Mouse (Mus musculus): Measurements from ENCODE around the gene Htr3a.

Htr3a gene

DNA sequence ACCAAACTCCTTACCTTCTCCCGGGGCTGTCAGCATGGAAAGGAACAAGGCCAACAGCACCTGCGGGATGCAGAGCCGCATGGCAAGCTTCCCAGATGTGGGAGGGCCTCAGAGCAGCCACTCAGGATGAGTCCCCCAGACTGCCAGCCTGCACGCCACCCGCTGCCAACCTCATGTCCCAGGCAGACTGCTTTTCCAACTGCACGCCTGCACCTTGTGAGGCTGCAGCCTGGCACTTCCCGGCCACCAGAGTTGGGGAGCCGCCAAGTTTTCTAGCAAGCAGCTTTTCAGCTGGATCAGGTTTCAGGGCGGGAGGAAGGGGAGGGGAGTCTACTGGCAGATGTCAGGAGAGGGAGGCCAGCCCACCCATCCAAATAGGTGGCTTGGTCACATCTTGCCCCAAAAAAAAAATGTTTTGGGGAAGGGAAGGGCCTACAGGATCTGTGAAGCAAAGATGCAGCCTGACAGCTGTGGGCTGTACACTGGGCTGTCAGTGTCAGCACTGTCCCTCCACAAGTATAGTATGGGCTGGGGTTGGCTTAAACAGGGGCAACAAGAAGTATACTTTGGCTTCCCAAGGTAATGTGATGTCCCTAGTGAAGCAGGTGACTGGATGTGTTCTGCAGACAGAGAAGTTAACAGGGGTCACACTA is at the start of gene Htr3a:
Htr3a (minus strand) TSS at position 215 of the 653 bp plus-strand sequence.
- no peak for DNase-seq (ENCODE audit: low spot score)

DNA sequence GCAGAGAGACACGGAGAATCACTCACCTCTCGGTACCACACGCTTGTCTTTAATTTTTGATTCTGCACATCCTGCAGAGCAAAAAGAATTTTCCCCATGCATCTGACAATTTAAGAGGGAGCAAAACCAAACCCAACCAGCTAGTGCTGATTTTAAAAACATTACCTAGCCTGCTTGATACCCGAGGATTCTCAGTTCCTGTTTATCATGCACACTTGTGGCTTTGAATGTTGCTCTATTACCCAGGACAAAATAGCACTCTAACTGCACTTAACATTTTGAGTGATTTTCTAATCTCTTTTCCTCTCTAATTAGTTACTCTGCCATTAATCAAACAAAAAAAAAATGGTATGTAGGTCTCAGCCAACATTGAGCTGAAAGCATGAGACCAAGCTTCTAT is 36.7 kb upstream of the Htr3a start:
- no peak for DNase-seq (ENCODE audit: low spot score)

DNA sequence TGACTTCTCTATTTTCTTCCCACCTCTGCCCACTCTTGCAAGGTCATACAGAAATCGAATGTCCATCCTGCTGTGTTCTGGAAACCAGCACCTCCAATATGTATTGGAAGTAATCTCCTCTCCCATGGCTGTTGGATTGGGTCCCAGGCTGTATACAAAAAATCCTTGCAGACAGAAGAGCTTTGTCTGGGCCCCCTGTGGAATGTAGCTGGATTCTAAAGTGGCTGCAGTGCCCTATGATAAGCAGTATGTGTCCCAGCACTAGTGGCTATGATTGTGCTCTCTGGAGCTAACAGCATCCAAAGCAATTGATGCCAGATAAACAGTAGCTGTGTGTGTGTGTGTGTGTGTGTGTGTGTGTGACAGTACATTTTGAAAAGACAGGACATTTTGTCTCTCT is 31.4 kb upstream of the Htr3a start:
- DNase-seq (ENCODE audit: low spot score) = no peak

DNA sequence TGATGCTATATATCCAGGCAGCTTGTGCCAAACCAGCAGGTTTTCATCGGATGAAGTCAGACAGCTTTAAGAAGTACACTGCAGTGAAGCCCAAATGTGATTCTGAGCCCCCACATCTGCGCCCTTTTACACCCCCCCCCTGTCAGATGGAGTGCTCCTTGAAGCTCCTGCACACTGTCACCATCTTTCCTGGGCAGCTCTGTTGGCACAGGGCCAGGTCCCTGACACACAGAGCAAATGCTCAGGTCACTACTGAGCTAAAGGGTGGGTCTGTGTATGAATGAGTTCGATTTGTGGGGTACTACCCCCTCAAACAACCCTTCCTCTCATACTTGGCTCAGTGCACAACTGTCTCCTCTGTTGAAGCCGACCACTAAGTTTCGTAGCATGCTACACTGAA is 18.5 kb upstream of the Htr3a start:
- DNase-seq (ENCODE audit: low spot score) = no peak

DNA sequence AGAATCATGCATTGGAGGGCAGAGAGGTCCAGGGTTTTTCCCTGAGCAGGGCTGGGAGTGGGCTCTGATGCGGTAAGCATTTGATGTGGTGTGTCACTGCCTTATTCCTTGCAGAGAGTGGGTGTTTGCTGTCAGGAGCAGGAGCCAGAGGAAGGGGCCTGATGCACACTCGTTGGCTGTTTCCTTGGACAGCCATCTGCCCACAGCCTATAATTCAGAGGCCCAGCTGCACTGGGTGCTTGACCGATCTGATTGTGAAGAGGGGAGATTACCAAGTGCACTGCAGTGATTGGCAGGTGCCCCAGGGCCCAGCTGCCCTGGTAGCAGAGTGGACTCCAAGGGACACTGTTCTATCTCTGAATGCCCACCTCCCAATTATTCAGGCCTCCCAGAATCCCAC is 17.9 kb upstream of the Htr3a start:
- DNase-seq (ENCODE audit: low spot score) = no peak

DNA sequence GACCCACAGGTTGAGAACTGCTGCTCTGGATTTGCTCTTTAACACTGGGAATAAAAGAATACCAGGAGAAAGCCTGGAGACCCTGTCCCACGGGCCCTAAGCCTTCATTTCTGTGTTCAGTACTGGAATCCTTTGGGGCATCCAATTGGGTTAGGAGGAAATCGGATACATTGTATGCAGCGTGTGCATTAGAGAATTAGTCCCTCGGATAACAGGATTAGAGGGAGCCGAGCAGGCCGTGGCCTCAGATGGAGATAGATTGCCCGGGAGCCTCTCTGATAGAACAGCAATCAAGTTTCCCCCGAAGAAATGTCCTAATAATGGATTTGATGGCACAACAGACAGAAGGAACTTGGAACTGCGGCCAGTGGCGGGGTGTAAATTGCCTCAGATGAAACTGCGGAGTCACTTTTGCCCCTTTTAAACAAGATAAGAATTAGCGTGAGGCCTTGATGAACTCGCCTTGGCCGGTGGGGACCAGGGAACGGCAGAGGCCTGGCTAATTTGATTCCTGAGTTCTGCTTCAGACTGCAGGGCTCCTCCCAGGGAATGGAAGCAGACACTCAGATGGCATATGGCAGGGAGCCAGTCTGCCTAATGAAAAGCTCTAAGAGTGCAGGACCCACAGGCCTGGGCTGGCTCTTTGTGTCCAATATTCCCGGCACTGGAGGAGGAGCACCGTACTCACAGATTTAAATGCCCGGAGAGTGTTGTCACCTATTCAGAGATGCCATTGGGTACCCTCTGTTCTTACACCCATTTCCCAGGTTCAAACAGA is 5.3 kb upstream of the Htr3a start:
- DNase-seq (ENCODE audit: low spot score) = no peak

DNA sequence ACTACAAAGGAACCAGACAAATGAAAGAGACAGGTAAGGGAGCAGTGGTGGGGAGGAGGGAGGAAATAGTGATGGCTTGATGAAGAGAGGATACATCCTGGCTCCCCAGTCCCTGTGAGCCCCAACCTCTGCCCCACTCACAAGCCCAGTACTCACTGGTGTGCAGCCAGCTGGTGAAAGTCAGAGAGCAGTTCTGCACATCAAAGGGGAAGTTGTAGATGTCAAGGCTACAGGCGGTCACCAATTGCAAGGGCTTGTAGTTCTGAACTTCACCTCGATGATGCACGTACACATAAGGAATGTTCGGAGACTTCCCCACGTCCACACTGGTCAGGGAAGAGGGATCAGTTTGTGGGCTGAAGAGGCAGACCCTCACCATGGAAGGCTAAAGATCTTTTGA is 6.5 kb downstream of the Htr3a start:
- no peak for DNase-seq (ENCODE audit: low spot score)

DNA sequence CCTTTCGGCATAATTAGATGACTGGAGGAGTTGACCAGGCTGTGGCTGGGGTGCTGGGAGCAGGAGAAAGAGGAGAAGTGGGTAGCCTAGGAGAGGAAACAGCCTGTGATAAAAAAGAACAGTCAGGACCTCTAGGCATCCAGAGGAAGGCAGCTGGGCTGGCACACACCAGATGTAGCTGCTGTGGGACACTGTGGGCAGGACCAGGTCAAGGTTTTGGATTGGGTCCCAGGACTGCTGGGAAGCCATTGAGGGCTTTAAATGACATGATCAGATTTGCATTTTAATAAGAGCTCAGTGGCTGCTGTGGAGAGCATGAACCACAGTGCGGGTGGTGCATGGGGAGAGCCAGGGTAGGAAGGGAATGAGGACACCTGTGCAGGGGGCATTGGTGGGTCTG is 7.1 kb downstream of the Htr3a start:
- DNase-seq (ENCODE audit: low spot score) = no peak

DNA sequence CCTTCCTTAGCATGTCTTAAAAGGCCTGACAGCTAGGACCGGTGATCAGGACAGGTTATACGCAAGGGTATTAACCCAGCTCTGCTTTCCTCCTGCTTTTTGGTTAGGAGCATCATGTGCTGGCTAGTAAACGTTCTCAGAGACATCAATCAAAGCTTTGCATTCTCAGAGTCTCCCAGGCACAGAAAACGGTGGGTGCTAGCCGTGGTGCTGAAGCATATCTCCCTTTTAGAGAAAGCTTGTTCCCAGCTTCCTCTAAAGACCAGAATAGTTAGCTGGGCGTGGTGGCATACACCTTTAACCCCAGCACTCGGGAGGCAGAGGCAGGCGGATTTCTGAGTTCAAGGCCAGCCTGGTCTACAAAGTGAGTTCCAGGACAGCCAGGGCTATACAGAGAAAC is 12.3 kb downstream of the Htr3a start:
- DNase-seq (ENCODE audit: low spot score) = no peak

DNA sequence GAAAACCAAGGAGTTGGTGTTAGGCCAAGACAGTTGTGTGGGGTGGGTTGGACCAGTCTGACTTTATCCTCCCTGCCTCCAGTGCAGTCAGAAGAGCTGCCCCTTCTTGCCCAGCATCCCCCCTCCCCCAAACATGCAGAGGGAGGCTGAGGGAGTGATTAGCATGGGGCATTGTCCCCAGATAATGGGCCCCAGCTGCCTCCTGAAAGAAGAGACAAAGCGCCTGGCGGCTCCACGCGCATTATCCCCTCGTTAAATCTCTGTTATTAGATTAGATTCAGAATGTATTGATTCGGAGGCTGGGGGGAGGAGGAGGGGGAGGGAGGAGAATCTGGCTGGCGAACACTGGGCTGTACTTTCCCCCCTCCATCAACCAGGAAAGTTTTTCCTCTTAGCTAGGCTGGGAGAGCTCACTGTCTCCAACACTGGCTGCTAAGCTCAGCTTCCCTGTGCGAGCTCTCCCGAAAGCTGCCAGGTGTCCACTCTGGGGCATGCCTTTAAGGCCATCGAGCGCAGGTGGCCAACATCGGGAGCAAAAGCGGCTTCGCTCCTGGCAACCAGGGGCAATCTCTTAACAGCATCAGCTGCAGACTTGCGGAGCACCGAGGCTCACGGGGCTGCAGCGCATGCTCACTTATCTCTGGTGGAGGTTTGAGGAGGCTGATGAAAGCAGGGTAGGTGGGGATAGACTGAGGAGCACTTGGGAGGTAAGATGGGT is 14.9 kb downstream of the Htr3a start:
- DNase-seq (ENCODE audit: low spot score) = no peak

DNA sequence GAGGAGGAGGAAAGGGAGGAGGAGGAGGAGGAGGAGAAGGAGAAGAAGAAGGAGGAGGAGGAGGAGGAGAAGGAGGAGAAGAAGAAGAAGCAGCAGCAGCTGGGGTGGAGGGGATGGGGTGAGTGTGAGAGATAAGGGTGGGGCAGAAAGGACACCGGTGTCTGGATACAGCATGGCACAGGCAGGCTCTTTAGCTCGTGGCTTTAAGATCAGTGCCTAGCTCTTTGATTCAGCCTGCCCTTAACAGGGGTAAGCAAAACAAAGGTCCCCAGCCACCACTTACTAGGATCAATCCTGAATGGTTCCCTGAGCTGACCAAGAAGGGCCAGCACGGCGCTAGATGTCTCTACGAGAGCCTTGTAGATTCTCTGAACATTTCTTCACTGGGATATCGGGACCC is 16.1 kb downstream of the Htr3a start:
- DNase-seq (ENCODE audit: low spot score) = no peak

DNA sequence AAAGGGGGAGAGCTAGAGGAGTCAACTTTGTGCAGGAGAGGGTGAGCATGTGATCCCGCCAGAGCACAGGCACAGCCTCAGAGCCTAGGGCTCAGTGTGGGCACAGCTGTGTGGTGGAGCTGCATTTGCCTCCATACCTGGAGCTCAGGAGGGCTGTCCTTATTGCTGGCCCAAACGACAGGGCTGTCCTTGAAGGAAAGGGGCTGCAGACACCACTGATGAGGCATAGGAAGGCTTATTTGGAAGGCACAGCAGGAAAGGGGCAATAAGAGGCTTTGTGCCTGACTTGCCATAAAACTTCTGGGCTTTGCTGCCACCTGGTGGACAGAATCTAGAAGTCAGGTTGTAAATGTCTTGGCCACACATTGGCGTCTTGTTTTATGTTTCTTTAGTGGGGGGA is 16.9 kb downstream of the Htr3a start:
- DNase-seq (ENCODE audit: low spot score) = no peak

DNA sequence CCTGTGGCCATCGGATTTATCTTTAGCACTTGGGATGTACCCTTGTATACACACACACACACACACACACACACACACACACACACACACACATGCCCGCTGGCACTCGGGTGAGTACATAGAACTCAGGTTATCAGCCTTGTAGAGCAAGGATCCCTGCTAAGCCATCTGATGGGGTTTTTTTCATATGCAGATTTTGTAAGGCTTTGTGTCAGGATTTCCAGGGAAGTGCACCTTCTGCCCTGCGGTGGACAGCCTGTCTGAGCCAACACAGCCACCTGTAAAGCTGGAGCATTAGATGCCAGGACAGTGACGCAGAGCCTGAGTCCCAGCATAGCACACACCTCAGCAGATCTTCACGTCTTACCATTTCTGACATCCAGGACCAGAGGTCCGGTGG is 21.8 kb downstream of the Htr3a start:
- no peak for DNase-seq (ENCODE audit: low spot score)

DNA sequence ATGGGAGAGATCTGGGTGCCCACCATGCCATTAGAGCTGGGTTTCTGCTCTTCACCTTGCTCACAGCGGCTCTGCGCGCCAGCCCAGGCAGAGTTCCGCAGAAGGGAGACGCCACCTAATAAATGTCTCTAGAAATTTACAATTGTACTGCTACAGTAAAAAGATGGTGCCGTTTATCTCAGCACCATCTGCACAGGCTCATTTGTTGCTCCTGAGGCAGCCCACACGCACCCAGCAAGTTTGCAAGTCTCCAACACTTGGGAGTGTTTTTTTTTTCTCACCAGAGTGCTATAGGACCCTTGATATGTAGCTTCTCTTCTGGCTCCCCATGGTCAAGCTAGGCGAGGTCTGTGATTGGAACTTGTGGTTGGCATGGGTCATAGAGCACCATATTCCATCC is 38.0 kb downstream of the Htr3a start:
- no peak for DNase-seq (ENCODE audit: low spot score)

DNA sequence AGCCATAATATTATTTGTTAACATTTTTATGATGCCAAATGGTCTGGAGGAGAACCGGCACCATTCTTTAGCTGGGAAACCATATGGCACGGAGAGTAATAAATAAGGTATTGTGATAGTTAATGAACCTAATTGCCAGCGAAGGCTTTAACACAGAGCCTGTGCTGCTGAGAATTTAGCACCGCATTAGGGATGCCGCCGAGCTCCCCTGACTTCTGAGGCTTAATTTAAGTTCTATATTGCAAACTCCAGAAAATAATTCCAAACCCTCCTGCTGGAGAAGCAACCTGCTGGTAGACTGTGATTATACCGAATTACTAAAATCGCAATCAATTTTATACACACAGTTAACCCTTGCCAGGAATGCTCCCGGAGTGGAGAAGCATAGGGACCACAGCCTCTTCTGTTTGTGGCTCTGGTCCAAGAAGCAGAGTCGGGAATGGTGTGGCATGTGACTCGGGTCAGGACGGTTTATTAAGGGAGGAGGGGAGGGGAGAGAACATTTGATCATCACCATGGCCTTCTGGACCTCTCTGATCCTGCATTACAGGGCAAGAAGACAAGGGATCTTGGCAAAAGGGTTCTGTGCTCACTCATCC is 44.3 kb downstream of the Htr3a start:
- DNase-seq (ENCODE audit: low spot score) = no peak

DNA sequence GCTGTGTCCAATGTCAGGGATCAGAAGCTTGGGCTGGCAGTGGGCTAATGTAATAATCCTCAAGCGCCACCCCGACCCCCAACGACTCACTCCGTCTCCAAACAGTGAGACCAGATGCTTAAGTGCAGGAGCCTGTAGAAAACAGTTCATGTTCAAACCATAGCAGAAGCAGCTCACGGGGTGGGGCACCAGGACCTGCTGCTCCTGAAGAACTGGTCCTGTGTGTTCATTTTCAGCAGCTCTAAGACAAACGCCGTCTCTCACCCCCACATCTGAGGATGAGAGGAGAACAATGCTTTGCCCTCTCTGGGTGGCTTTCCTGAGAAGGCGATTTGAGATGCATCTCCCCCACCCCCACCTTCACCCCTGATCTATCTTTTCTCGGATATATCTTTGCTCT is 45.7 kb downstream of the Htr3a start:
- DNase-seq (ENCODE audit: low spot score) = no peak

DNA sequence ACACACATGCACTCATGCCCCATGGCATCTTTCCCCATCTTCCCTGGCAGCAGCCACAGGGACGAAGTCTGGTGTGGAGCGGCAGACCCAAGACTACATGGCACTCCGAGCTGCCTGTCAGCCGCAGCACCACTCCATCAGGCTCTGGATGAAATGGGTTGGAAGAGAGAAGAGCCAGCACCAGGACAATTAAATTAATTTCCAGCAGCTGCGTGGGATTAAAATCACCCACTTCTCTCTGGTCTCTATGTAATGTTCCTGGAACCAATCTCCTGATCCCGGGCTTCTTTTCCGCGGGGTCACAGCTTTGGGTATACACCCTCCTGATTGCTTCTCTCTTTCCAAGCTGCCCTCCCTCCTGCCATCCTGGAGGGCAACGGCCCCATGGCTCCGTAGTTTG is 49.4 kb downstream of the Htr3a start:
- DNase-seq (ENCODE audit: low spot score) = no peak

DNA sequence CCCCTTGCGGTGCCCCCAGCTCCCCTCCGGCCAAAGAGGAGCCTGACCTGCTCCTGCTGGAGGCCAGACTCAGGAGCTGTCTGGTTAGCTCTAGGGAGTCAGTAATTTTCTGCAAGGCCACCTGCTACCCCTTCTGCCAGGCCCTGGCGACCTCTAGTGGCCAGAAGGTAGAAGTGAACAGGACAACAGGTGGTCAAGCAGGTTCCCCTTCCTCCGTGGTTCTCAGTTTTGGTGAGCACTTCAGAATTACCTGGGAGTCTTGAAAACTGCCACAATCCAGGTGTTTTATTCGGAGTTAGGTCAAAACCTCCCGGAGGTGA is 50.4 kb downstream of the Htr3a start:
- no peak for DNase-seq (ENCODE audit: low spot score)

DNA sequence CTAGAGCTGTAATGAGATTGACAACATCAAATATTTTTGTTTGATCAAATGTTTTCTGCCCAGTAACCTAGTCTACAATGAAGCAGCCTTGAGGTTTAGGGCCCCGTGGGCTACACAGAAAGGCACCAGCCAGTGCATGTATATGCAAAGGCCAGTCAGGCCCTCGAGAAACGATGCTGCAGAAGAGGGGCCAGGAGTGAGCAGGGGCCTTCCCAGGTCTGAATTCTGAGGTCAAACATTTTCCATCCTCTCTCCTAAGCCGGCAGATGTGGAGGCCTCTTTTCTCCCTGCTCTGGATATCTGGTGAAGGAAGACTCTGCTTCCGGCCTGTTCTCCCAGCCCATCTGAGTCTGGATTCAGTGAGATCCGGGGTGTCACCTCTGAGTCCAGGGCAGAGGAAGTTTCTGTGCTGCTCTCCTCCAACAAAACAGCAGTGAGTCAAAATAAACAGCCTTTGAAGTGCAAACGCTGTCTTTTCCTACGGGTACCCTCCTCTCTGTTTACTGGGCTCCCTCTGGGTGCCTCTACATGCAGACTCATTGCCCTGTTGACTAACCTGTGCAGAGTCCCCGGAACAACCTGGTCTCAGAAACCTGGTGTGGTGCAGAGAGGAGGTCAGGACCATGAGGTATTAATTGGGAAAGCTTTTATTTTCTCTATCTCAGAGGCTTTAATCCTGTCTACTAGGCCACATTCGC is 50.9 kb downstream of the Htr3a start:
- no peak for DNase-seq (ENCODE audit: low spot score)

DNA sequence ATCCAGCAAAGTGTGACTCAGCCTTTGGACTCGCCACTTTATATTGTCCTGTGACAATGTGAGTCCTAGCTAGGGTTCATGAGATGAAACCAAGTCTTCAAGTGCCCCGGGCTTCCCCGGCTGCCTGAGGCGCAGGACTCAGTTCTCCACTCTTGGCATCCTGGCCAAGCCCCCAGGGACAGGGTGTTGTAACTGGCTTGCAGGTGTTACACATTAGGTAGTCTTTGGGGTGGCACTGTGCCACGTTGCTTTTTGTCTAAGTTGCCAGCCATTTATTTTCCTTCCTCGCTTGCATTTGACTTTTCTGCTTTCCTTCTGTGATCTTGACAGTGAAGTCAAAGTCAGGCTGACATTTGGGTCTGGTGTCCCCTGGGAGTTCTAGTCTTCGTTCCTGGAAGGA is 53.0 kb downstream of the Htr3a start:
- DNase-seq (ENCODE audit: low spot score) = no peak

DNA sequence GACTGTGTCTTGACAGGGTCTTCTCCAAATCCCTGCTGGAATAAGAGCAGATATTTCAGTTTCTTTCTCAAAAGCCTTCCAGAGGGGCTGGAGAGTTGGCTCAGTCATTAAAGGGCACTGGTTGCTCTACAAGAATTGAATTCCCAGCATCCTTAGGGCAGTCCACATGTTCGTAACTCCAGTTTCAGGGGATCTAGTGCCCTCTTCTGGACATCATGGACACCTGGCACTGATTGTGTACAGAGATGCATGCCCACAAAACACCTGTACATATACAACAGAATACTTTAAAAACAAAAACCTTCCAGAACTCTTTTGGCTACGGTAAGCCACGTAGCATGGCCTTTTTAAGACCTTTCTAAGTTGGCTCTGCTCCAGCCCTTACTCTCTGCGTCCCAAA is 54.7 kb downstream of the Htr3a start:
- DNase-seq (ENCODE audit: low spot score) = no peak

DNA sequence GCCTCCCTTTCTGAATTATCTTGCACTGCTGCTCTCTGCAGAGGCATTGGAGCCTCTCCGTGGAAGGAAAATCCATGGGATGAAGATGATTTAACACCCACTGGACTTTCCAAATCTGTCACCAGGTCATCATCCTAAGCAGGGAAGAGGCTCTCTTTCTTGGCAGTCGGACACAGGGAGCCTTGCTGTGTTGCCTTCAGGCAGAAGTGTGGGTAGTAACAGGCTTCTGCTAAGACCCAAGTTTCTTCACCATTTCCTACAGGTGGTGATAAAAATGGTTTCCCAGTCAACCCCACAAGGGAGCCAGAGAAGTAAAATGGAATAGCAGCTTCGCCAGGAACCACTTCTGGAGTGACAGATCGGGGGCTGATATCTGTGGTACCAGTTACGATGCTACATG is 61.4 kb downstream of the Htr3a start:
- DNase-seq (ENCODE audit: low spot score) = no peak

All from urinary bladder, postnatal 10 days (tissue).